Mouse (Mus musculus) thymus, adult 2 months (tissue): ENCODE measurements around the gene E130218I03Rik.

ENCODE experiments used
- CTCF ChIP-seq: fragments of 200-500 bp; IDR thresholded peaks from 2 replicates; pipeline ENCODE4 v1.5.1; 2012; ENCODE audit warnings: mild to moderate bottlenecking, control low read depth, low read length, moderate library complexity, borderline replicate concordance; ENCODE audit not compliant: control insufficient read depth, poor library complexity, insufficient read depth; ENCODE audit errors: extremely low read depth
- POLR2A ChIP-seq: fragments of 200-500 bp; IDR thresholded peaks from 2 replicates; pipeline ENCODE4 v1.6.1; 2012; ENCODE audit warnings: mild to moderate bottlenecking, low read length, control low read depth, moderate library complexity; ENCODE audit not compliant: control insufficient read depth, poor library complexity, insufficient read depth; ENCODE audit errors: extremely low read depth

DNA sequence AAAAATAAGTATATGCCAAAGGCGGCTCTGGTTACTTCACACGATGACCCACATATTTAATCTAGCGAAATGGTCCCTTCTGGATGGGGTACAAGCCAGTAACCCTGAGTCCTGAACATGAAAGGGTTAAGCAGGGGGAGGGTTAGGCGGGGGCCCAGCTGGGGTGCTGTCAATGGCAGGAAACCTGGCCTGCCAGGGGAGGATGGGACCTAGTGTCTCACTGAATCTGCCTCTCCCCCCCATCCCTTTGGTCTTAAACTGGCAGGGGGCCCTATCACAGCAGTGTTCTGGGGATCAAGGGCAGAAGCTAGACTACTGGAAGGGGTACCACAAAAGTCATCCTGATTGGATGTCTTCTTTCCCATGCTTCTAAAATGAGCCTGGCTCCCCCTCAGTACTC is 12.4 kb downstream of the E130218I03Rik start:
- TF ChIP-seq POLR2A (no peak), CTCF (no peak)
